Mouse (Mus musculus) spleen, adult 2 months (tissue): ENCODE measurements at regions not wholly inside any gene's neighbourhood (a gene's known extent, or its start where the extent isn't known, plus 50 kb on each side); places are given as distances from the start of the nearest gene placed in this dataset.

ENCODE experiments used
- DNase-seq, 2 experiments: peaks; one replicate each; pipeline versions ENCODE4 v3.0.0 to v3.0.0-alpha.2; 2012 to 2021; ENCODE audit warnings: low spot score in 2 of 2, low read depth in 1 of 2
- H3K27ac ChIP-seq: fragments of 200-500 bp; 2 replicates; pipeline ENCODE4 v1.5.1; 2012; ENCODE audit warnings: low read length, inconsistent platforms; ENCODE audit not compliant: insufficient read depth
- H3K27me3 ChIP-seq: fragments of 200-500 bp; 2 replicates; pipeline ENCODE4 v1.6.1; 2012; ENCODE audit warnings: mild to moderate bottlenecking, moderate library complexity, low read length, inconsistent platforms; ENCODE audit not compliant: control insufficient read depth, insufficient read depth
- H3K36me3 ChIP-seq: fragments of 200-500 bp; 2 replicates; pipeline ENCODE4 v1.6.1; 2012; ENCODE audit warnings: mild to moderate bottlenecking, low read length, inconsistent platforms; ENCODE audit not compliant: control insufficient read depth, insufficient read depth
- H3K4me1 ChIP-seq: fragments of 200-500 bp; 2 replicates; pipeline ENCODE4 v1.6.1; 2011; ENCODE audit warnings: inconsistent platforms; ENCODE audit not compliant: control insufficient read depth, insufficient read depth, insufficient read length
- H3K4me3 ChIP-seq: fragments of 200-500 bp; 2 replicates; pipeline ENCODE4 v1.5.1; 2011; ENCODE audit warnings: mild to moderate bottlenecking, inconsistent platforms; ENCODE audit not compliant: insufficient read depth, insufficient read length; ENCODE audit errors: extremely low read depth
- CTCF ChIP-seq: fragments of 200-500 bp; IDR thresholded peaks from 2 replicates; pipeline ENCODE4 v1.5.1; 2011; ENCODE audit warnings: mild to moderate bottlenecking, inconsistent platforms; ENCODE audit not compliant: insufficient read depth, insufficient read length, insufficient replicate concordance; ENCODE audit errors: extremely low read depth
- POLR2A ChIP-seq: fragments of 200-500 bp; IDR thresholded peaks from 2 replicates; pipeline ENCODE4 v1.6.1; 2011; ENCODE audit warnings: low read depth, low read length, inconsistent platforms
- WGBS: fragments of 180-500 bp; shearing (Covaris S2); methylation state at CpG from one replicate; pipeline ENCODE4 v1.1.7; 2018; 5-methylcytosine and 5-hydroxymethylcytosine counted together

DNA sequence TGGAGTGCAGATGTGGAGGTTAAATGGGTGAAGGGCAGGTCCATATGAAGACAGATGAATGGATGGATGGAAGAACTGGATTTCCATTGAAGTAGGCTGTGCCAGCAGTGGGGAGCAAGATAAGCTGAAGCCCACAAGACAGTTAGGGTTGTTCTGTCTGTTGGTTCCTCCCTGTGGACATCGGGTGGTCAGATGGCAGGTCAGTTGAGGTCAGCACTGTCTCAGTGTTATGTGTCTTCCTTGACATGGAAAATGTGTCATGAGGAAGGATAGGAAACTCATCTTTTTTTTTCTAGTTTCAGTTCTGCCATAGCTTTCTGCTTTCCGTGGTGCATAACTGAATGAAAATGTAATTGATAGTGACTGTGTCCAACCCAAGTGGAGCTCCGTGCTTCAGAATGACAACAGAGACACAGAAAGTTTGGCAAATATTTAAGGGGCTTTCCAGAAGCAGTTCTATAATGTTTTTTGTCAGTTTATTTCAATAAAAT lies 297.2 kb downstream of the Ankrd50 start:
- DNase-seq, result no peak
- no peak overlapping the region for H3K27ac ChIP-seq
- no peaks in the 10 kb centered on the region for H3K36me3 ChIP-seq
- no peaks in the 10 kb centered on the region for H3K4me1 ChIP-seq
- no peak overlapping the region for H3K4me3 ChIP-seq
- WGBS, result 72% methylated on average over 3 of the region's 3 CpGs
- H3K27me3 ChIP-seq, result no peaks in the 10 kb centered on the region
- TF ChIP-seq CTCF (no peak), POLR2A (no peak)

GRCm38 (mm10) chr3:38186503-38186902 lies 298.1 kb downstream of the Ankrd50 start:
- Histone ChIP-seq H3K4me3 (no peak overlapping the region), H3K27me3 (no peaks in the 10 kb centered on the region), H3K36me3 (no peaks in the 10 kb centered on the region), H3K4me1 (no peaks in the 10 kb centered on the region), H3K27ac (no peak overlapping the region)
- 79% methylated on average over 1 of the region's 1 CpGs for WGBS
- TF ChIP-seq CTCF (no peak), POLR2A (no peak)
- DNase-seq, result no peak

DNA sequence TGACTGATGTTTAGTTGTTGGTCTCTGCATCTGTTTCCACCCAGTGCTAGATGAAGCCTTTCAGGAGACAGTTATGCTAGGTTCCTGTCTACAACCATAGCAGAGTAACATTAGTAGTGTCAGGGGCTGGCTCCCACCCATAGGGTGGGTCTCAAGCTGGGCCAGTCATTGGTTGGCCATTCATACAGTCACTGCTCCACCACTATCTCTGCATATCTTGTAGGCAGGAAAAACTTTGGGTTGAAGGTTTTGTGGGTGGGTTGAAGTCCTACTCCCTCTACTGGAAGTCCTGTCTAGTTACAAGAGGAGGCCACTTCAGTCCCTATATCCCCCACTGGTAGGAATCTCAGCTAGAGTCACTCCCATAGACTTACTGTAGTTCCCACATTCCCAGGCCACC lies 306.3 kb downstream of the Ankrd50 start:
- H3K36me3 ChIP-seq, result no peaks in the 10 kb centered on the region
- no peaks in the 10 kb centered on the region for H3K27me3 ChIP-seq
- no peak overlapping the region for H3K27ac ChIP-seq
- DNase-seq, result no peak
- TF ChIP-seq POLR2A (no peak), CTCF (no peak)
- H3K4me1 ChIP-seq, result no peaks in the 10 kb centered on the region; the same call in 1 of the 2 replicates
- no peak overlapping the region for H3K4me3 ChIP-seq

- Histone ChIP-seq H3K4me1 (no peaks in the 10 kb centered on the region; the same call in 1 of the 2 replicates), H3K27ac (no peak overlapping the region), H3K4me3 (no peak overlapping the region), H3K27me3 (no peaks in the 10 kb centered on the region; the same call in 1 of the 2 replicates), H3K36me3 (no peaks in the 10 kb centered on the region)
- TF ChIP-seq CTCF (no peak), POLR2A (no peak)
- no peak for DNase-seq
- 86% methylated on average over 12 of the region's 12 CpGs for WGBS
Measured at GRCm38 (mm10) chr3:38175946-38176345, 308.7 kb downstream of the Ankrd50 start.

DNA sequence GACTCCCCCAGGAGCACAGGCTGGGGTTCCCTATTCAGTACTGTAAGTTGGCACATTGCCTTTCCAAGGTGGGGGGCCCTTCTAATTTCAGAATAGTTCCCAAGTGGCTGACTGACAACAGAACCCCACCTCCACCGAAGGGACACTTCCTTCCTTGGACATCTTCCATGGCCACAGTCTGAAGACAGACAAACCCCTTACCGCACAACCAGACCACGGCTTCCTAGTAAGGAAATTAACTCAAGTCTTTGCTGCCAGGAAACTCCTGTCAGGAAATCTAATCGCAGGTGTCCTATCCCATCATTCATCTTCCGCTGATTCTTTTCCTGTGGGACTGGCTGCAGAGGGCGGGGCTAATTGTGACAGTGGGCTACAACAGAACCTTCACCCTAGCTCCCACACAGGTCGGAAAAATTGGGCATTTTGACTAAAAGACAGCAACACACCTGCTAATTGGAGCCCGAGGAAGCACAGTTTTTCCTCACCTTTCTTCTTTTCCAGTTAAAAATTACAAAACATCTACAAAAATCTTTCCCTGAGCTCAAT lies 309.8 kb downstream of the Ankrd50 start:
- no peak for DNase-seq
- 25% methylated on average over 8 of the region's 8 CpGs for WGBS
- TF ChIP-seq POLR2A, result no peak
- no peak for TF ChIP-seq CTCF
- no peak overlapping the region for H3K27ac ChIP-seq
- no peak overlapping the region for H3K4me3 ChIP-seq
- no peaks in the 10 kb centered on the region for H3K36me3 ChIP-seq
- H3K27me3 ChIP-seq, result no peaks in the 10 kb centered on the region; the same call in 1 of the 2 replicates
- H3K4me1 ChIP-seq, result no peaks in the 10 kb centered on the region; the same call in 1 of the 2 replicates

GRCm38 (mm10) chr3:38152408-38152807 lies 332.2 kb downstream of the Ankrd50 start:
- Histone ChIP-seq H3K4me1 (no peaks in the 10 kb centered on the region), H3K36me3 (no peaks in the 10 kb centered on the region), H3K27ac (no peak overlapping the region), H3K4me3 (no peak overlapping the region), H3K27me3 (no peaks in the 10 kb centered on the region)
- WGBS, result 97% methylated on average over 1 of the region's 1 CpGs
- TF ChIP-seq POLR2A (no peak), CTCF (no peak)
- no peak for DNase-seq

- H3K4me1 ChIP-seq, result no peaks in the 10 kb centered on the region
- 86% methylated on average over 6 of the region's 6 CpGs for WGBS
- DNase-seq, result no peak
- H3K4me3 ChIP-seq, result no peak overlapping the region
- H3K36me3 ChIP-seq, result no peaks in the 10 kb centered on the region
- TF ChIP-seq CTCF (no peak), POLR2A (no peak)
- no peak overlapping the region for H3K27ac ChIP-seq
- no peaks in the 10 kb centered on the region for H3K27me3 ChIP-seq
Measured at GRCm38 (mm10) chr3:38151821-38152220, 332.8 kb downstream of the Ankrd50 start.
